Mouse (Mus musculus) intestine, postnatal 0 days (tissue): ENCODE results near the gene Morn4. TPM values are rescaled to one million over a fixed set of nuclear protein-coding genes. Genes with fewer than 3 reads are reported as not detected.
A peak's percentile ranks its signal among the peaks of the same experiment; 100 is the strongest.

ENCODE experiments used
- ATAC-seq: fragments of 200-750 bp; cut with Nextera tagmentation; 2 replicates; pipeline ENCODE4 v1.8.0; 2017; ENCODE audit warnings: mild to moderate bottlenecking, moderate TSS enrichment, moderate library complexity
- H3K27ac ChIP-seq: fragments of 300-500 bp; sonication (generic); 2 replicates; pipeline ENCODE4 v1.5.1; 2014; ENCODE audit warnings: mild to moderate bottlenecking, low read depth, low read length, moderate library complexity
- H3K27me3 ChIP-seq: fragments of 300-500 bp; sonication (generic); replicated peaks from 2 replicates; pipeline ENCODE4 v1.6.1; 2014; ENCODE audit warnings: low read length, mixed read lengths; ENCODE audit not compliant: control insufficient read depth, insufficient read depth
- H3K36me3 ChIP-seq: fragments of 300-500 bp; sonication (generic); 2 replicates; pipeline ENCODE4 v1.6.1; 2014; ENCODE audit warnings: mild to moderate bottlenecking, moderate library complexity; ENCODE audit not compliant: control insufficient read depth, insufficient read depth
- H3K4me1 ChIP-seq: fragments of 300-500 bp; sonication (generic); replicated peaks from 2 replicates; pipeline ENCODE4 v1.6.1; 2014; ENCODE audit warnings: antibody characterized with exemption, low read length, mixed read lengths; ENCODE audit not compliant: control insufficient read depth, insufficient read depth
- H3K4me2 ChIP-seq: fragments of 300-500 bp; sonication (generic); replicated peaks from 2 replicates; pipeline ENCODE4 v1.6.1; 2014; ENCODE audit warnings: low read depth, mild to moderate bottlenecking, moderate library complexity
- H3K4me3 ChIP-seq: fragments of 300-500 bp; sonication (generic); 2 replicates; pipeline ENCODE4 v1.5.1; 2014; ENCODE audit warnings: low read depth, low read length
- H3K9ac ChIP-seq: fragments of 300-500 bp; sonication (generic); 2 replicates; pipeline ENCODE4 v1.6.1; 2014; ENCODE audit warnings: mild to moderate bottlenecking, low read depth, low read length
- H3K9me3 ChIP-seq: fragments of 300-500 bp; sonication (generic); 2 replicates; pipeline ENCODE4 v1.6.1; 2016; ENCODE audit warnings: mixed run types; ENCODE audit not compliant: control insufficient read depth
- CTCF ChIP-seq: sonication (generic); IDR thresholded peaks from 2 replicates; pipeline ENCODE4 v1.5.1; 2016; ENCODE audit warnings: low read depth, mild to moderate bottlenecking, control low read depth, antibody characterized with exemption, moderate library complexity
- WGBS: fragments of 180-500 bp; shearing (Covaris S2); extraction: QIAGEN DNeasy Blood & Tissue Kit; methylation state at CpG from one replicate; pipeline ENCODE4 v1.1.7; 2014; 5-methylcytosine and 5-hydroxymethylcytosine counted together
- polyA plus RNA-seq: library from polyadenylated mRNA; unstranded; fragments of >200 nt; fragmentation: Nextera tagmentation; extraction: Ambion mirVana; gene quantifications from 2 replicates; pipeline ENCODE4 v1.2.1, GENCODE M21; 2015

Morn4 gene
- polyA plus RNA-seq, 1 experiment from 2014 or later = 15.9 TPM

DNA sequence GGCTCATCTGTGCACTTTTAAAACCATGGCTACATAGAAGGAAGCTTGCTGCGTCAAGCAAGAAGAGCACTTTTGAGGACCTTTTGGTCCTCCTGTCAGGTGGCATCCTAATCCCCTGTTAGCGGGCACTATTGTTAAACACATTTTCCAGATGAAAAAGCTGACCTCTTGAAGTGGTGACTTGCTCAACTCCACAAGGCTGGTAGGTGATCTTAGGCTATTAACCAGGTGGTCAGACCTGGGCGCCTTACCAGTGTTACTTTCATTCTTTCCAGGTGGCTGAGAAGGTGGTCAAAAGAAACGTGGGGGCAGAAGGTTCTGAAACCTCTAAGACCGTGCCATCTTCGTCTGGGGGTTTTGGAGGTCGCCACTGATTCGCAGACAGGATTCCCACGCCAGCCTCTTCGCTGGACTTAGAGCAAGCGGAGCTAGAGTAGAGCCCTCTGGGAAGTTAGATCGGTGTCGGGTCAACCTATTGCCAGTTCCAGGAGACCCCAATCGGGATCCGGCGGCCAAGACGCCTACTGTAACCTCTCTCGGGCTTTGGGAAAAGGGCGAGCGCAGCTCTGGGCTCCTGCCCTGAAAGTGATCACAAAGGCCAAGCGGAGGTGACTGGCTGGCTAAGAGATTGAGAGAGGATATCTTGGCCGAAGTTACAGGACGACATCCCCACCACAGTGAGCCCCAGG is 42.0 kb upstream of the Morn4 start:
- Histone ChIP-seq H3K9me3 (no peaks in the 10 kb centered on the region), H3K36me3 (peaks cover 16% of the 10 kb centered on the region), H3K4me2 (peak overlapping the region; percentile 90), H3K27me3 (no peaks in the 10 kb centered on the region), H3K27ac (peak overlapping the region; percentile 70), H3K9ac (peak overlapping the region; percentile 79), H3K4me1 (0 out of 2 replicates have a peak, but pooled peaks cover 3% of the 10 kb centered on the region), H3K4me3 (peak overlapping the region; percentile 58)
- 4% methylated on average over 23 of the region's 23 CpGs for WGBS
- TF ChIP-seq CTCF = no peak
- peak; percentile 0; the same call in 1 of the 2 replicates for ATAC-seq

DNA sequence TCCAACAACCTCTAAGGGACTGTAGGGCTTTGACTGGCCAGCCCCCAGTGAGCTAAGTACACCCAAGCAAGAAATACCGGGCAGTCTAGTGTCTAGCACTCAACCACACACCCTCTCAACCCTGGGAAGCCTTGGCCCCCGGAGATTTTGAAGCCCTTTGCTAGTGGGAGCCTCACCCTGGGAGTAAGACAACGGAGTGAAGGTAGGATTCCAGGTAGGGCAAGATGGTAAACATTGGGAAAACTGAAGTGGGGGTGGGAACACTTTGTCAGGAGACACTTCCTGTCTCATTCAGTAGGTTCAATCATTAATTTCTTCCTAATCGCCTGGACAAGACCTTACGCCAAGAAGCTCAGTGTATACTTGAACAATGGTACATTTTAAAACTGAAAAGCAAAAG is 40.9 kb upstream of the Morn4 start:
- ATAC-seq = no peak
- H3K9ac ChIP-seq = no peak overlapping the region
- no peak for TF ChIP-seq CTCF
- H3K27ac ChIP-seq = no peak overlapping the region
- 0 out of 2 replicates have a peak, but pooled peaks cover 3% of the 10 kb centered on the region for H3K4me1 ChIP-seq
- H3K9me3 ChIP-seq = no peaks in the 10 kb centered on the region
- H3K27me3 ChIP-seq = no peaks in the 10 kb centered on the region
- H3K4me3 ChIP-seq = no peak overlapping the region
- 52% methylated on average over 5 of the region's 5 CpGs for WGBS
- H3K4me2 ChIP-seq = peak overlapping the region; percentile 43
- H3K36me3 ChIP-seq = peaks cover 27% of the 10 kb centered on the region

DNA sequence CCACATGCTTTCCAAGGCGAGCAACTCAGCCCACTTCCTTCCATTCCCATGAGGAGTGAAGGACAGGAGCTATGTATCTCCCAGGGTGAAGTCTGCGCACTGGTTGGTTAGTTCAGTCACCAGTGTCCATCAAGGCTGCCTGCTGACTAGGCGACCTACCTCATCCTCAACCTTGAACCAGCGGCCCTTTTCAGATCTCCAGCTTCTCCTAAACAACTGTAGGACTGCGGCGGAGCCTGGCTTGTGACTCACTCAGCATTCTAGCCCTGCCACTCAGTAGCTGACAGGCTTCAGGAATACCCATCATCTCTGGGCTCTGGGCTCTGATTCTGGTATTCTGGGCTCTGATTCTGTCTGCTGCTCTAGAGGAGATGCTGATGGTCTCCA is 40.1 kb upstream of the Morn4 start:
- no peak overlapping the region for H3K4me3 ChIP-seq
- TF ChIP-seq CTCF = no peak

DNA sequence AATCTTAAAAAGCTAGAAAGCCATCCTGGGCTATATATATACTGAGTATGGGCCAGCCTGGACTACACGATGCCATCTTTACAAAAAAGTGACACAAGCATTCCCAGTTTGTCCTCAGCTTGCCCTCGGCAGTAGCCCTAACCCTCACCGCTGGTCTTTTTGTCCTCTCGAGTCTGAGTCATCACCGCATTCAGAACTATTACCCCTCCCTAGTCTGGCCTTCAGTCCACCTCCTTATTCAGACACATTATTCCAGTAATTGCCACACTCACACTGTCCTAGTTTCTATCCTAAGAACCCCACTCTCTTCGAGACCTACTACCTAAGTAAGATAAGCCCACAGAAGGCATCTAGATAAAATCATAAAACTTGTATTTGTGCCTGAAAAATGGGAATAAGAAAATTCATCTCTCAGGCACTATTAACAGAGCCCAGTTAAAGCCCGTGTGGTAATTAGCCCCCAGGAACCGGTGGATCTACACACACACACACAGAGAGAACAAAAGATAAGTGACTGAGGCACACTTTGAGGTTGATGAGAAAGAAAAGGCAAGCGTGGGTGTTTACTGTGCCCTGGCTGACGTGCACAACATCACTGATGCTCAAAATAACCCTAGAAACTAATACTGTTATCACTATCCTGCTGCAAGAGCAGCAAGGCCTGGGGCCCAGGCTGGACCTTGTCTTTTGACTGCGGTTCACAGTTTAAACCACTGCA is 39.5 kb upstream of the Morn4 start:
- H3K4me1 ChIP-seq = 0 out of 2 replicates have a peak, but pooled peaks cover 3% of the 10 kb centered on the region
- H3K4me2 ChIP-seq = no peak overlapping the region
- H3K9ac ChIP-seq = no peak overlapping the region; the same call in 1 of the 2 replicates
- 71% methylated on average over 11 of the region's 11 CpGs for WGBS
- ATAC-seq = no peak
- peaks cover 39% of the 10 kb centered on the region for H3K36me3 ChIP-seq
- H3K4me3 ChIP-seq = no peak overlapping the region
- no peaks in the 10 kb centered on the region for H3K9me3 ChIP-seq
- H3K27me3 ChIP-seq = no peaks in the 10 kb centered on the region
- no peak for TF ChIP-seq CTCF
- no peak overlapping the region for H3K27ac ChIP-seq

More for the DNA sequence above, 40.1 kb upstream of the Morn4 start:
- H3K36me3 ChIP-seq = peaks cover 34% of the 10 kb centered on the region
- peak overlapping the region; percentile 43; the same call in 1 of the 2 replicates for H3K4me2 ChIP-seq
- no peak overlapping the region for H3K27ac ChIP-seq
- 81% methylated on average over 6 of the region's 6 CpGs for WGBS
- no peaks in the 10 kb centered on the region for H3K27me3 ChIP-seq
- ATAC-seq = no peak
- no peak overlapping the region; the same call in 1 of the 2 replicates for H3K9ac ChIP-seq
- no peaks in the 10 kb centered on the region for H3K9me3 ChIP-seq
- 0 out of 2 replicates have a peak, but pooled peaks cover 3% of the 10 kb centered on the region for H3K4me1 ChIP-seq

DNA sequence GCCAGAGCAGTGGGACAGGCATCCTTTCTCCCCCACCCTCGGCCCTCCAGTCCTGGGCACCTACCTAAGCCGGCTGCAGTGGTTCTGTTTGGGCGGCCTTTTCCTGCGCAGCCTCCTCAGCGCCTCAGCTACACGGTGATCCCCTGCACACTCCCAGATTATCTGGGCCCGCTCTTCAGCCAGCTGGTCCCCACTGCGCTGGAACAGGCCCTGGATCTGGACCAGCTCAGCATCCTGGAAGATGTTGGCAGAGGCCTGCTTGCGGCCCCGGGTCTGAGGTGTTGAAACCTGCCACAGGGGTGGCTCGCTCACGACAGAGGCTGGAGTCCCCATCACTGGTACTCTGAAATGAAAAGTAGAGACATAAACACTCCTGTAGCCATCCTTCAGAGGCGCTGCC is 38.5 kb upstream of the Morn4 start:
- no peak for TF ChIP-seq CTCF
- Histone ChIP-seq H3K27ac (no peak overlapping the region), H3K36me3 (peaks cover 49% of the 10 kb centered on the region), H3K4me1 (0 out of 2 replicates have a peak, but pooled peaks cover 3% of the 10 kb centered on the region), H3K27me3 (no peaks in the 10 kb centered on the region), H3K4me2 (no peak overlapping the region), H3K4me3 (no peak overlapping the region), H3K9ac (no peak overlapping the region), H3K9me3 (no peaks in the 10 kb centered on the region)
- no peak for ATAC-seq
- 86% methylated on average over 13 of the region's 13 CpGs for WGBS

DNA sequence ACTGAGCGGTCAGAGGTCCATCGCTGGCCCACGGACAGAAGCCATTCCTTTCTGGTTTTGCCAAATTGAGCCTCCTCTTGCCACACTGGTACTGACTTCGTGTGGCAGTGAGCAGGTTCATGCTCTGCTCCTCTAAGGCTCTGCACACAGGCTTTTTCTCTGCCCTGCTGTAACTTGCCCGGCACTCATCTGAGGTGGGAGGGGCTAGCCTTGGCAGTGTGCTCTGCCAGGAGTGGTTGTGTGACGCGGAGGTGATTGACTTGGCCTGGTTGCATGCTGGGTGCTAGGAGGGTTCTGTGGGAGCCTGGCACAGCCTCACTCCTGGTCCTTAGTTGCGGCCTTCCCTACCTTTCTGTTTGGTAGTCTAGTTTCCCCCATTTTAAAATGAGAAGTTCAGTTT is 34.3 kb upstream of the Morn4 start:
- 94% methylated on average over 8 of the region's 8 CpGs for WGBS
- H3K9ac ChIP-seq = no peak overlapping the region
- no peak for ATAC-seq
- no peak overlapping the region for H3K27ac ChIP-seq
- H3K4me2 ChIP-seq = no peak overlapping the region
- TF ChIP-seq CTCF = no peak
- peaks cover 78% of the 10 kb centered on the region for H3K36me3 ChIP-seq
- no peak overlapping the region for H3K4me3 ChIP-seq
- no peaks in the 10 kb centered on the region for H3K9me3 ChIP-seq
- H3K4me1 ChIP-seq = no peaks in the 10 kb centered on the region
- no peaks in the 10 kb centered on the region for H3K27me3 ChIP-seq
